In genomic region chr16:96353996-96354395, GRCm38 (mm10) we compare ENCODE assay signal across 9 mouse cellular contexts.
DNase-seq lines count a peak whose midpoint lies in the region; ATAC-seq lines count a peak whose summit lies in the region.
"Had no signal": no experiment of that assay in that cellular context is flagged by ENCODE, and none has a peak within 500 bp of the region (broad histone marks: within the 10 kb centered on the region; RNA-seq: fewer than 3 reads in every experiment).

No protein-coding gene starts in this region.

- peaks cover 7% of the 10 kb centered on the region; the same call in 1 of the 2 replicates for H3K27me3 ChIP-seq in heart, embryonic 12.5 days (replicated peaks)
- H3K27me3 ChIP-seq in hindbrain, embryonic 16.5 days (replicated peaks; ENCODE audit: control insufficient read depth, insufficient read depth, low read length): no peaks in the 10 kb centered on the region
- no peaks in the 10 kb centered on the region for H3K27me3 ChIP-seq in midbrain, embryonic 12.5 days
- H3K27me3 ChIP-seq: stomach, embryonic 15.5 days had no signal

- H3K27ac ChIP-seq in heart, embryonic 12.5 days (ENCODE audit: poor library complexity, severe bottlenecking): no peak overlapping the region
- H3K27ac ChIP-seq in hindbrain, embryonic 16.5 days (ENCODE audit: low read depth, low read length): no peak overlapping the region
- no peak overlapping the region for H3K27ac ChIP-seq in midbrain, embryonic 12.5 days (replicated peaks)
- H3K27ac ChIP-seq: stomach, embryonic 15.5 days had no signal

- H3K4me1 ChIP-seq in heart, embryonic 12.5 days (replicated peaks): peaks cover 6% of the 10 kb centered on the region
- no peaks in the 10 kb centered on the region for H3K4me1 ChIP-seq in hindbrain, embryonic 16.5 days (ENCODE audit: control insufficient read depth, insufficient read depth, low read depth, low read length)
- peaks cover 9% of the 10 kb centered on the region; the same call in 1 of the 2 replicates for H3K4me1 ChIP-seq in midbrain, embryonic 12.5 days
- H3K4me1 ChIP-seq: stomach, embryonic 15.5 days had no signal

- no peak for ATAC-seq in heart, embryonic 12.5 days (ENCODE audit: insufficient number of reproducible peaks, low FRiP score)
- peak; percentile 79; the same call in 1 of the 2 replicates for ATAC-seq in hindbrain, embryonic 16.5 days
- peak; percentile 72 for ATAC-seq in midbrain, embryonic 12.5 days (ENCODE audit: low FRiP score, low read depth)

- DNase-seq in heart, adult 18-20 months: no peak
- peak; percentile 36 to 45 for DNase-seq in adrenal gland, postnatal 36 days
- DNase-seq in layer of hippocampus, adult 18-20 months (ENCODE audit: low spot score in 2 of 2): no peak
- DNase-seq in left cerebral cortex, postnatal 14 days (ENCODE audit: low spot score in 2 of 2): no peak
- no peak for DNase-seq in gastrocnemius, adult 8-10 months (ENCODE audit: low spot score in 2 of 2)

- WGBS in heart, embryonic 12.5 days: 42% methylated on average over 6 of the region's 6 CpGs
- 38% methylated on average over 6 of the region's 6 CpGs for WGBS in hindbrain, embryonic 16.5 days
- WGBS in midbrain, embryonic 12.5 days: 36% methylated on average over 6 of the region's 6 CpGs

- no peak overlapping the region for H3K4me3 ChIP-seq in heart, embryonic 12.5 days
- H3K4me3 ChIP-seq in hindbrain, embryonic 16.5 days (ENCODE audit: low read length): no peak overlapping the region; the same call in 1 of the 2 replicates
- H3K4me3 ChIP-seq in midbrain, embryonic 12.5 days: peak overlapping the region; percentile 15; the same call in 1 of the 2 replicates
- H3K4me3 ChIP-seq: stomach, embryonic 15.5 days had no signal

- peak overlapping the region; percentile 24 for H3K4me2 ChIP-seq in heart, embryonic 12.5 days
- peak overlapping the region; percentile 22 for H3K4me2 ChIP-seq in hindbrain, embryonic 16.5 days (ENCODE audit: low read length)
- peak overlapping the region; percentile 25 for H3K4me2 ChIP-seq in midbrain, embryonic 12.5 days (replicated peaks)
- H3K4me2 ChIP-seq: stomach, embryonic 15.5 days had no signal

- no peaks in the 10 kb centered on the region for H3K9me3 ChIP-seq in heart, embryonic 12.5 days (replicated peaks)
- H3K9me3 ChIP-seq in hindbrain, embryonic 16.5 days (ENCODE audit: control insufficient read depth, low read length): no peaks in the 10 kb centered on the region; the same call in 1 of the 2 replicates
- H3K9me3 ChIP-seq in midbrain, embryonic 12.5 days: no peaks in the 10 kb centered on the region
- H3K9me3 ChIP-seq: stomach, embryonic 15.5 days had no signal

- intact Hi-C loops in left cerebral cortex, postnatal 14 days (cut with DNase I): no loop called here

- H3K36me3 ChIP-seq in heart, embryonic 12.5 days: no peaks in the 10 kb centered on the region
- H3K36me3 ChIP-seq in hindbrain, embryonic 16.5 days (ENCODE audit: control insufficient read depth, insufficient read depth, low read length): no peaks in the 10 kb centered on the region
- H3K36me3 ChIP-seq in midbrain, embryonic 12.5 days: no peaks in the 10 kb centered on the region
- H3K36me3 ChIP-seq: stomach, embryonic 15.5 days had no signal

- no peak overlapping the region for H3K9ac ChIP-seq in heart, embryonic 12.5 days
- H3K9ac ChIP-seq in hindbrain, embryonic 16.5 days (ENCODE audit: low read depth, low read length): no peak overlapping the region
- H3K9ac ChIP-seq in midbrain, embryonic 12.5 days (replicated peaks): no peak overlapping the region
- H3K9ac ChIP-seq: stomach, embryonic 15.5 days had no signal

Comparison
In these comparisons a context has a peak if more than half of its experiments do, and no peak if none do; other contexts are left out.
1. DNase-seq: peak in adrenal gland, postnatal 36 days (2 of 2); none in heart, adult 18-20 months (0 of 2), layer of hippocampus, adult 18-20 months (0 of 2), left cerebral cortex, postnatal 14 days (0 of 2) and gastrocnemius, adult 8-10 months (0 of 2).
2. Peak in every context shown above with its lines, with median percentiles within 50 percentile points of each other: H3K4me2 ChIP-seq.